Mouse (Mus musculus) G1E-ER4 (cell line): Measurements from ENCODE around the gene Itfg2. TPM values are rescaled to one million over a fixed set of nuclear protein-coding genes. Genes with fewer than 3 reads are reported as not detected.

Experiments
- GATA1 ChIP-seq: IDR thresholded peaks from one replicate; pipeline ENCODE4 v1.8.0; 2012; ENCODE audit warnings: low read length, inconsistent platforms
- polyA plus RNA-seq: library from polyadenylated mRNA; stranded (reverse); fragments of >175 nt; gene quantifications from 2 replicates; pipeline ENCODE4 v1.2.3, GENCODE M21; 2012

The Itfg2 gene
- polyA plus RNA-seq, 1 experiment = 26.2 TPM

GRCm38 (mm10) chr6:128411115-128411514 lies 13.6 kb downstream of the Itfg2 start:
- TF ChIP-seq GATA1 = no peak

GRCm38 (mm10) chr6:128410305-128410704 lies 14.4 kb downstream of the Itfg2 start:
- no peak for TF ChIP-seq GATA1

- no peak for TF ChIP-seq GATA1
Measured at GRCm38 (mm10) chr6:128408544-128409125, 16.1 kb downstream of the Itfg2 start.

- TF ChIP-seq GATA1 = no peak
Measured at GRCm38 (mm10) chr6:128404708-128405107, 20.0 kb downstream of the Itfg2 start.

GRCm38 (mm10) chr6:128399421-128400185 lies 25.1 kb downstream of the Itfg2 start:
- TF ChIP-seq GATA1 = no peak

- no peak for TF ChIP-seq GATA1
Measured at GRCm38 (mm10) chr6:128398996-128399395, 25.7 kb downstream of the Itfg2 start, which contains the start of gene Nrip2. TSS of gene Nrip2 (plus strand) at chr6:128399296.

GRCm38 (mm10) chr6:128397574-128398261 lies 27.0 kb downstream of the Itfg2 start:
- no peak for TF ChIP-seq GATA1

- TF ChIP-seq GATA1 = no peak
Measured at GRCm38 (mm10) chr6:128390683-128391082, 34.0 kb downstream of the Itfg2 start.

GRCm38 (mm10) chr6:128389185-128389584 lies 35.5 kb downstream of the Itfg2 start:
- no peak for TF ChIP-seq GATA1

GRCm38 (mm10) chr6:128385026-128385425 lies 39.7 kb downstream of the Itfg2 start:
- TF ChIP-seq GATA1 = no peak

- TF ChIP-seq GATA1 = no peak
Measured at GRCm38 (mm10) chr6:128383752-128384151, 41.0 kb downstream of the Itfg2 start.

GRCm38 (mm10) chr6:128381254-128381653 lies 43.5 kb downstream of the Itfg2 start:
- TF ChIP-seq GATA1 = no peak

GRCm38 (mm10) chr6:128379636-128380035 lies 45.1 kb downstream of the Itfg2 start:
- TF ChIP-seq GATA1 = no peak

GRCm38 (mm10) chr6:128376371-128377085 lies 48.2 kb downstream of the Itfg2 start:
- no peak for TF ChIP-seq GATA1

GRCm38 (mm10) chr6:128375192-128375591 lies 49.5 kb downstream of the Itfg2 start, which contains the start of the genes Tex52 and Gm44596:
TSS of gene Tex52 (plus strand) at chr6:128375456.
TSS of gene Gm44596 (plus strand) at chr6:128375503.
- TF ChIP-seq GATA1 = no peak

- no peak for TF ChIP-seq GATA1
Measured at GRCm38 (mm10) chr6:128370040-128370439, 54.7 kb downstream of the Itfg2 start.

- TF ChIP-seq GATA1 = no peak
Measured at GRCm38 (mm10) chr6:128366466-128366865, 58.3 kb downstream of the Itfg2 start.
